Mouse (Mus musculus): ENCODE measurements around the gene Lrrc74a. TPM values are rescaled to one million over a fixed set of nuclear protein-coding genes. Genes with fewer than 3 reads are reported as not detected.

Lrrc74a gene
- total and polyA plus RNA-seq, 3 experiments = not detected

DNA sequence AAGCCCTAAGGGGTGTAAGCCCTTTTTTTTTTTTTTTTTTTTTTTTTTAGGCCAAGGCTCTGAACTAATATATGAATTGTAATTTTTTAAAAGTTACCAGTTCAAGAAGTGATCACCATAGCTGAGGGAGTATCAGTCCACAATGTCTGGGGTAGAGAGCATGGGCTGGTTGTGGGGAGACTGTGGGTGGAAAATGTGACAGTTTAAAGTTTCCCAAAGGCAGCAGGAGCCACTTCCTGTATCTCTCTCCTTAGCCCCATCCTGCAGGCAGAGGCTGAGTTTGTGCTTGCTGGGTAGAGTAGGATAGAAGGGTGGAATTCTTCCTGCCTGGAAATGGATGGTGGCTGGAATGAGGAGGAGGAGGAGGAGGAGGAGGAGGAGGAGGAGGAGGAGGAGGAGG lies 40.8 kb upstream of the Lrrc74a start:
- H3K27me3 ChIP-seq (replicated peaks) = no peaks in the 10 kb centered on the region
- peaks cover 0 to 6% of the 10 kb centered on the region in 2 experiments for H3K36me3 ChIP-seq (replicated peaks in 1 of 2; ENCODE audit: control insufficient read depth in 1 of 2, insufficient read depth in 1 of 2, low read length in 1 of 2)
- dilution Hi-C loops (cut with MboI; ENCODE audit: extremely low pct_ligation_motif_present, extremely low pct_unique_long_range_greater_than_20kb, low sequenced_read_pairs) = no loop called here
- no peak overlapping the region for H3K4me2 ChIP-seq (ENCODE audit: insufficient read depth, low read depth, poor library complexity, severe bottlenecking)
- H3K79me2 ChIP-seq (replicated peaks; ENCODE audit: control insufficient read depth, extremely low read depth, insufficient read depth, poor library complexity, severe bottlenecking) = no peaks in the 10 kb centered on the region
- in situ Hi-C loops (cut with MboI; ENCODE audit: low pct_ligation_motif_present, low pct_unique_long_range_greater_than_20kb, low sequenced_read_pairs) = no loop called here
- TF ChIP-seq USF2 (conservative IDR thresholded peaks at IDR 0.05; ENCODE audit: low read depth, low read length) = no peak
- peak; percentile 35; the same call in 1 of the 2 replicates for TF ChIP-seq MYC (IDR thresholded peaks at IDR 0.05; ENCODE audit: low read depth, low read length)
- peak; percentile 75 for TF ChIP-seq ZNF384 (IDR thresholded peaks at IDR 0.05; ENCODE audit: low read depth, low read length)
- no peak for TF ChIP-seq PAX5 (IDR thresholded peaks at IDR 0.05; ENCODE audit: low read length)
- TF ChIP-seq HCFC1 (IDR thresholded peaks at IDR 0.05; ENCODE audit: low read depth, low read length) = no peak
- TF ChIP-seq JUND (conservative IDR thresholded peaks at IDR 0.05; ENCODE audit: low read depth, low read length) = peak; percentile 88
- peak; percentile 35; the same call in 1 of the 2 replicates for TF ChIP-seq TCF12 (IDR thresholded peaks at IDR 0.05; ENCODE audit: low read depth, low read length)
- 0 out of 2 replicates have a peak, but pooled peaks have one; percentile 19 for TF ChIP-seq MEF2A (IDR thresholded peaks at IDR 0.05; ENCODE audit: borderline replicate concordance, low read depth, low read length)
- no peak for TF ChIP-seq USF1 (IDR thresholded peaks at IDR 0.05; ENCODE audit: low read depth, low read length)
- no peak for TF ChIP-seq POLR2A (IDR thresholded peaks at IDR 0.05; ENCODE audit: low read depth, low read length)
- no peak for TF ChIP-seq E2F4 (IDR thresholded peaks at IDR 0.05; ENCODE audit: insufficient replicate concordance, low read depth, low read length)
- no peak for TF ChIP-seq RAD21 (IDR thresholded peaks at IDR 0.05; ENCODE audit: low read depth, low read length)
- TF ChIP-seq EP300 (IDR thresholded peaks at IDR 0.05; ENCODE audit: low read length) = peak; percentile 95
- TF ChIP-seq MAFK (IDR thresholded peaks at IDR 0.05; ENCODE audit: insufficient replicate concordance, low read length) = peak; percentile 35; the same call in 1 of the 2 replicates
- 0 out of 2 replicates have a peak, but pooled peaks have one; percentile 37 for TF ChIP-seq BHLHE40 (IDR thresholded peaks at IDR 0.05; ENCODE audit: low read depth, low read length)
- peak; percentile 62 for TF ChIP-seq ETS1 (conservative IDR thresholded peaks at IDR 0.05; ENCODE audit: low read depth, low read length)
- TF ChIP-seq RCOR1 (conservative IDR thresholded peaks at IDR 0.05; ENCODE audit: low read depth, low read length) = peak; percentile 75; the same call in 1 of the 2 replicates
- no peak for TF ChIP-seq CHD2 (IDR thresholded peaks at IDR 0.05; ENCODE audit: low read length)
- TF ChIP-seq KAT2A (IDR thresholded peaks at IDR 0.05; ENCODE audit: insufficient replicate concordance, low read length) = no peak
- TF ChIP-seq IRF4 (IDR thresholded peaks at IDR 0.05; ENCODE audit: low read depth, low read length) = peak; percentile 72
- no peak for TF ChIP-seq NELFE (IDR thresholded peaks at IDR 0.05; ENCODE audit: low read depth, low read length)
- TF ChIP-seq ZKSCAN1 (IDR thresholded peaks at IDR 0.05; ENCODE audit: borderline replicate concordance, low read depth, low read length) = no peak
- TF ChIP-seq ELF1 (IDR thresholded peaks at IDR 0.05; ENCODE audit: low read depth, low read length) = peak; percentile 76
- TF ChIP-seq POLR2AphosphoS2 (IDR thresholded peaks at IDR 0.05; ENCODE audit: low read depth, low read length) = no peak
- no peak; the same call in 1 of the 2 replicates for TF ChIP-seq MAZ (IDR thresholded peaks at IDR 0.05; ENCODE audit: low read depth, low read length)
- peak; percentile 27; the same call in 1 of the 2 replicates for TF ChIP-seq MAX (IDR thresholded peaks at IDR 0.05; ENCODE audit: low read length)
- TF ChIP-seq JUN (IDR thresholded peaks at IDR 0.05; ENCODE audit: insufficient read depth, low read depth, low read length) = peak; percentile 93
- no peak for TF ChIP-seq GABPA (IDR thresholded peaks at IDR 0.05; ENCODE audit: insufficient replicate concordance, low read depth, low read length)
- TF ChIP-seq MXI1 (IDR thresholded peaks at IDR 0.05; ENCODE audit: low read depth, low read length) = no peak
- no peak for TF ChIP-seq CTCF (conservative IDR thresholded peaks at IDR 0.05 in 1 of 2, IDR thresholded peaks at IDR 0.05 in 1 of 2; ENCODE audit: low read depth in 2 of 2, low read length in 2 of 2)
- peaks cover 6% of the 10 kb centered on the region for H3K9me3 ChIP-seq (replicated peaks; ENCODE audit: low read length)
- no peak overlapping the region for H3K27ac ChIP-seq (ENCODE audit: insufficient read depth, low read depth)
- H3K4me3 ChIP-seq (replicated peaks in 1 of 3; ENCODE audit: low read depth in 2 of 3, low read length in 2 of 3, poor library complexity in 1 of 3) = no peak overlapping the region
- peaks cover 25 to 59% of the 10 kb centered on the region in 2 experiments for H3K4me1 ChIP-seq (ENCODE audit: control insufficient read depth in 1 of 2, insufficient read depth in 2 of 2)
- no peak overlapping the region for H3K9ac ChIP-seq (ENCODE audit: insufficient read depth, low read depth)
- peak; percentile 65 for DNase-seq (ENCODE audit: extremely low read depth)

Measured in CH12.LX (cell line).